Mouse (Mus musculus) liver, embryonic 15.5 days (tissue): Measurements from ENCODE around the gene Ogfod2. TPM values are rescaled to one million over a fixed set of nuclear protein-coding genes. Genes with fewer than 3 reads are reported as not detected.

Source experiments
- ATAC-seq: fragments of 200-750 bp; cut with Nextera tagmentation; 2 replicates; pipeline ENCODE4 v1.8.0; 2017; ENCODE audit warnings: moderate number of reproducible peaks, mild to moderate bottlenecking, moderate library complexity; ENCODE audit not compliant: insufficient read depth
- H3K27ac ChIP-seq: fragments of 300-500 bp; sonication (generic); replicated peaks from 2 replicates; pipeline ENCODE4 v1.5.1; 2015; ENCODE audit warnings: mild to moderate bottlenecking, inconsistent platforms
- H3K27me3 ChIP-seq: fragments of 300-500 bp; sonication (generic); 2 replicates; pipeline ENCODE4 v1.6.1; 2015; ENCODE audit warnings: mild to moderate bottlenecking, inconsistent platforms
- H3K36me3 ChIP-seq: fragments of 300-500 bp; sonication (generic); replicated peaks from 2 replicates; pipeline ENCODE4 v1.6.1; 2015; ENCODE audit warnings: moderate library complexity, mild to moderate bottlenecking, inconsistent platforms
- H3K4me1 ChIP-seq: fragments of 300-500 bp; sonication (generic); replicated peaks from 2 replicates; pipeline ENCODE4 v1.6.1; 2015; ENCODE audit warnings: inconsistent platforms
- H3K4me2 ChIP-seq: fragments of 300-500 bp; sonication (generic); 2 replicates; pipeline ENCODE4 v1.6.1; 2015; ENCODE audit warnings: moderate library complexity, mild to moderate bottlenecking, inconsistent platforms
- H3K4me3 ChIP-seq: fragments of 300-500 bp; sonication (generic); replicated peaks from 2 replicates; pipeline ENCODE4 v1.5.1; 2015; ENCODE audit warnings: mild to moderate bottlenecking, inconsistent platforms
- H3K9ac ChIP-seq: fragments of 300-500 bp; sonication (generic); 2 replicates; pipeline ENCODE4 v1.6.1; 2015; ENCODE audit warnings: moderate library complexity, mild to moderate bottlenecking, inconsistent platforms
- H3K9me3 ChIP-seq: fragments of 300-500 bp; sonication (generic); replicated peaks from 2 replicates; pipeline ENCODE4 v1.6.1; 2016; ENCODE audit warnings: inconsistent platforms
- WGBS: fragments of 180-500 bp; shearing (Covaris S2); methylation state at CpG from one replicate; pipeline ENCODE4 v1.1.7; 2015; ENCODE audit warnings: mixed read lengths; ENCODE audit not compliant: insufficient replicate concordance; 5-methylcytosine and 5-hydroxymethylcytosine counted together
- polyA plus RNA-seq: library from polyadenylated mRNA; unstranded; fragments of >200 nt; fragmentation: Nextera tagmentation; extraction: Ambion mirVana; gene quantifications from 2 replicates; pipeline ENCODE4 v1.2.1, GENCODE M21; 2015

Ogfod2 gene
- polyA plus RNA-seq = 14.2 and 15.2 TPM in 2 replicates

DNA sequence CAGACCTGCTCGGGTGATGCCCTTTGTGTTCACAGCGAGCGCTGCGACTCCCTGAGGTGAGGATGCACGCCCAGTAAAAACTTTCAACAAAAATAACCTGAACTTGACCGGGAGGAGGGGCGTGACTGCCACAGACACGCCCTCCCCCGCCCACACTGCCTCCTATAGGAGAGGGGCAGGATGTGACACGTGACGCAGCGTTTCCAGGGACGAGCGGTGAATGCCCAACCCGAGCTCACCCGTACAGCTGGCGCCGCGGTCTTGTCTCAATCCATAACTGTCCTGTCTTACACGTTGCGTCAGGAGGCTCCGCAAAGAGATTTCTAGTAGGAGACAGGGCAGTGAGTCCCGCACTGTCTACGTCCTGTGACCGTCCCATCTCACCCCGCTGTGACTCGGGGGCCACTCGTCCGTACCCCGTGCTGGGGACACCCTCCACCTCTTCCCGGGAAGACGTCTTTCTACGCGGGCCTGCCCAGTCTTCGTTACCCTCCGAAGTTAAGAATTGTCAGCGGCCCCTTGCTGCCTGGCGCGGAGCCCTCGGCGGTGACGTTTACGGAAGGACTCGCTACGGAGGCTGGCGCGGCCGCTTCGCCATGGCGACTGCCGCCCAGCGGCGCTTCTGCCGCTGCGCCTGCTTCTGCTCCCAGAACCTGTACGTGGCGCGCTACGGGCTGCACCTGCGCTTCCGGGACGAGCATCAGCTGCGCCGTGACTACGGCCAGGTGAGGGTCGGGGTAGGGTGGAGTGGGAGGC lies at the start of gene Ogfod2:
Ogfod2 (plus strand) TSS at position 556 of the 756 bp plus-strand sequence.
- H3K9ac ChIP-seq = peak within 1 kb of the TSS; percentile 77
- peak within 1 kb of the TSS; percentile 83 for H3K4me3 ChIP-seq
- peak; percentile 96 for ATAC-seq
- peaks cover 52% of the 10 kb centered on the region for H3K4me1 ChIP-seq
- no peaks in the 10 kb centered on the region for H3K9me3 ChIP-seq
- H3K27ac ChIP-seq = peak within 1 kb of the TSS; percentile 93
- under 1% methylated on average over 66 of the region's 66 CpGs for WGBS
- peak within 1 kb of the TSS; percentile 95 for H3K4me2 ChIP-seq
- H3K36me3 ChIP-seq = 0 out of 2 replicates have a peak, but pooled peaks cover 6% of the 10 kb centered on the region
- H3K27me3 ChIP-seq = no peaks in the 10 kb centered on the region

DNA sequence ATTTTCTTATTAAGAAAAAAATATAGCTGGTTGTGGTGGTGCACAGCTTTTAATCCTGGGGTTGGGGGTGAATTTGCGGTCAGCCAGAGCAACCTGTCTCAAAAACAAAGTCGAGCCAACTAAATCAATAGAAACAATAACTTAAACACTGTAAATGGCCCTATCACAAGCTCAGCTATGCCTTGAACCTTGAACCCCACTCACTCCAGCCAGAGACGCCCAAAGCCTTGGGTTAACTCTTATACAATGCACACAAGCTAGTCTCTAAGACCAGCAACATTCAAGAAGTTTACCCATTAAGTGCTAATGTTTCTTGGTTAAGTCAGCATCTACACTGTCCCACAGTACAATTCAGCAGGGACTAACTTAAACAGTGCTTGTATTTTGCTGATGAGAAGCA lies 42.4 kb upstream of the Ogfod2 start:
- 52% methylated on average over 3 of the region's 3 CpGs for WGBS
- H3K4me3 ChIP-seq = no peak overlapping the region

DNA sequence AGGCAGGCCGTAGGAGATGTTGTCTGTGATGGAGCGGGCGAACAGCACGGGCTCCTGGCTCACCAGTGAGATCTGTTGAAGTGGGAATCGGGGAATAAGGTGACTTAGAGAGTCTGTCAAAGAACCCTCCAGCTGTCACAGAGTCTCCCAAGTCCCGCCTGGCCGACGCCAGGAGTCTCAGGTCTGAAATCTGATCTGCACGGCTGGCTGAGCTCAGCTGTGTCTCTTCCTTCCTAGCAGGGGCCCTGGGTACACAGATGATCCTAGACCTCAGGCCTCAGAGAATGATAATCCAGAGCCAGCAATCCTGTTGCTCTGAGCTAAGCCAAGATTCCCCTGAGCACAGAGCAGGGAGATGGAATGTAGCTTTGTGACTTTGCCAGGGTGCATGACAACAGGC lies 38.4 kb upstream of the Ogfod2 start:
- H3K9me3 ChIP-seq = no peaks in the 10 kb centered on the region
- H3K27ac ChIP-seq = no peak overlapping the region
- H3K4me3 ChIP-seq = no peak overlapping the region
- H3K9ac ChIP-seq = no peak overlapping the region
- WGBS = 59% methylated on average over 9 of the region's 9 CpGs
- peaks cover 54% of the 10 kb centered on the region for H3K4me1 ChIP-seq
- H3K36me3 ChIP-seq = no peaks in the 10 kb centered on the region
- H3K4me2 ChIP-seq = no peak overlapping the region
- 0 out of 2 replicates have a peak, but pooled peaks cover 5% of the 10 kb centered on the region for H3K27me3 ChIP-seq
- ATAC-seq = no peak

More for the DNA sequence above, 42.4 kb upstream of the Ogfod2 start:
- no peak overlapping the region for H3K9ac ChIP-seq
- no peaks in the 10 kb centered on the region for H3K9me3 ChIP-seq
- H3K4me1 ChIP-seq = peaks cover 19% of the 10 kb centered on the region
- H3K27me3 ChIP-seq = no peaks in the 10 kb centered on the region
- no peak for ATAC-seq
- H3K27ac ChIP-seq = no peak overlapping the region
- no peak overlapping the region for H3K4me2 ChIP-seq
- no peaks in the 10 kb centered on the region for H3K36me3 ChIP-seq

DNA sequence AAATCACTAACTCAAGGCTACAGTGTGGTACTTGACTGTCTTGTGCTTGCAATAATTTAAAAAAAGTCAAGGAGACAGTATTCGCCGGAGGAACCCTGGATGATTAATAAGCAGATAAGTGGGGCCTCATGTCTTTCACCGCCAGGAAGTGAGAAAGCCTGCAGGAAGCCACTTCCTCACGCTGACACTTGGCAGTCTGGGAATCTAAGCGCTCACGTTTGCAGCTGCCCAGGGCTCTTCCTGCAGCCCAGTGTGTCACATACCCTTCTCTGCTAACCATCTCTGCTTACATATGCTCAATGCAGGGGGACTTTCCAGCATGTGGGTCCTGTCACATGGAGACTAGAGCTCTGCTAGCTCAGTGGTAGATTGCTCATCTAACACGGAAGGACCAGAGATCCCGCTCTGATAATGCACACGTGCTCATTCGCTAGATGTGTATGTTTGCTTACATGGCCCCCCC lies 37.2 kb upstream of the Ogfod2 start:
- Histone ChIP-seq H3K9ac (no peak overlapping the region), H3K4me1 (peaks cover 59% of the 10 kb centered on the region), H3K4me2 (no peak overlapping the region), H3K27me3 (0 out of 2 replicates have a peak, but pooled peaks cover 5% of the 10 kb centered on the region), H3K9me3 (no peaks in the 10 kb centered on the region), H3K4me3 (no peak overlapping the region), H3K27ac (no peak overlapping the region), H3K36me3 (no peaks in the 10 kb centered on the region)
- 19% methylated on average over 10 of the region's 10 CpGs for WGBS
- ATAC-seq = no peak

DNA sequence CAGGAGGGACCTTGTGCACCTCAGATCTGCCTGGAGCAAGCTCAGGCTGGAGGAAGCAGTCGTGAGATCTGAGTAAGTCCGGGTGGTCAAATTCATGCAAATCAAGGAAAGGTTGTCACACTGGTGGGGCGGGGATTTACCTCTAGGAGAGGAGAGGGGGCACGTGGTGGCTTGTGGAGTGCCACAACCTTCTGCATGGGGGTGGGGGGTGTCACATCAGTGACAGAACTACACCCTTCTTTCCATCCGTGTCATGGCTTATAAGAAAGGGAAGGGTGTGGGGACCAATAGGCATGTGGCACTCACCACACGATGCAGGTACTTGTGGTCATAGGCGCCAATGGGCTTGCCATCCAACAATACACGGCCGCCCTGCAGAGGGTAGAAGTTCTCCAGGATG lies 36.4 kb upstream of the Ogfod2 start:
- no peaks in the 10 kb centered on the region for H3K9me3 ChIP-seq
- H3K36me3 ChIP-seq = no peaks in the 10 kb centered on the region
- H3K27ac ChIP-seq = peak overlapping the region; percentile 55; the same call in 1 of the 2 replicates
- H3K4me1 ChIP-seq = peaks cover 62% of the 10 kb centered on the region
- ATAC-seq = no peak
- 0 out of 2 replicates have a peak, but pooled peaks cover 5% of the 10 kb centered on the region for H3K27me3 ChIP-seq
- no peak overlapping the region for H3K9ac ChIP-seq
- no peak overlapping the region for H3K4me3 ChIP-seq
- WGBS = 49% methylated on average over 9 of the region's 9 CpGs
- H3K4me2 ChIP-seq = no peak overlapping the region

DNA sequence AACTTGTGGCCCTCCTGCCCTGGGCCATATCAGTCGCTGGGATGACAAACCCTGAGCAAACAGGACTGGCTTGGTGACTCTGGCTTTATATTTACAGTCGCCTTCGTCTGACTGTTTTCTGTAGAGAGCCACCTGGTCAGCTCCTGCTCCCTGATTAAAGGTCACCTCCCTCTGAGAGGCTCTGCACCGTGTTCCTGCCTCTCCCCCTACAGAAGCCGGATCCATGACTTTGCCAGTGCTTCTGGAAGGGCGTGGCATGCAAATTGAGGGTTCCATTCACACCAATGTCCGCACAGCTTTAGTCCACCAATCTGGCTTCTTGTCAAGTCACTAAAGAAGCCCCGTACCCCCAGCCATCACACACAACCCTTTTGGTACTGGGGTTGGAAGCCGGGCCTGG lies 35.5 kb upstream of the Ogfod2 start:
- peak; percentile 54 for ATAC-seq
- H3K9me3 ChIP-seq = no peaks in the 10 kb centered on the region
- no peak overlapping the region for H3K4me3 ChIP-seq
- H3K27me3 ChIP-seq = 0 out of 2 replicates have a peak, but pooled peaks cover 5% of the 10 kb centered on the region
- peak overlapping the region; percentile 55 for H3K27ac ChIP-seq
- no peaks in the 10 kb centered on the region for H3K36me3 ChIP-seq
- no peak overlapping the region for H3K4me2 ChIP-seq
- no peak overlapping the region for H3K9ac ChIP-seq
- H3K4me1 ChIP-seq = peaks cover 66% of the 10 kb centered on the region
- WGBS = 54% methylated on average over 9 of the region's 9 CpGs

DNA sequence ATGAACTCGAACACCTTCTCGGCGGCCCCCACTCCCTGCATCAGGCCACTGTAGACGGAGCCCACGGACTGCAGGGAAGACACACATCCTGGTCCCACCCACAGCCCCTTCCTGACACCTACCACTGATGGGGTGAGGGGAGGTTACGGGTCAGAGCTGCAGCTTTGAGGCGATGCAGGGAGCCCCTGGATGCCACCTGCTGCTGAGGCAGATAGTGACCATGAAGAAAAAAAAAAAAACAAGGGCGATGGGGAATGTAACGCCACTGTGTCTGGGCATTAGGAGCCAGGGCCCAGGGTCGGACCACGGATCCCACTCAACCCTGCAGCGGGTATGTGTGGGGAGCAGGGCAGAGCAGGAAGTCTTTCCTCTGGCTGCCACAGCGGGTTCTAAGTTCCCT lies 34.9 kb upstream of the Ogfod2 start:
- 59% methylated on average over 13 of the region's 13 CpGs for WGBS
- H3K9me3 ChIP-seq = no peaks in the 10 kb centered on the region
- H3K36me3 ChIP-seq = no peaks in the 10 kb centered on the region
- H3K27ac ChIP-seq = no peak overlapping the region
- no peak for ATAC-seq
- H3K27me3 ChIP-seq = 0 out of 2 replicates have a peak, but pooled peaks cover 5% of the 10 kb centered on the region
- peaks cover 67% of the 10 kb centered on the region for H3K4me1 ChIP-seq
- H3K4me3 ChIP-seq = no peak overlapping the region
- no peak overlapping the region for H3K9ac ChIP-seq
- H3K4me2 ChIP-seq = no peak overlapping the region

DNA sequence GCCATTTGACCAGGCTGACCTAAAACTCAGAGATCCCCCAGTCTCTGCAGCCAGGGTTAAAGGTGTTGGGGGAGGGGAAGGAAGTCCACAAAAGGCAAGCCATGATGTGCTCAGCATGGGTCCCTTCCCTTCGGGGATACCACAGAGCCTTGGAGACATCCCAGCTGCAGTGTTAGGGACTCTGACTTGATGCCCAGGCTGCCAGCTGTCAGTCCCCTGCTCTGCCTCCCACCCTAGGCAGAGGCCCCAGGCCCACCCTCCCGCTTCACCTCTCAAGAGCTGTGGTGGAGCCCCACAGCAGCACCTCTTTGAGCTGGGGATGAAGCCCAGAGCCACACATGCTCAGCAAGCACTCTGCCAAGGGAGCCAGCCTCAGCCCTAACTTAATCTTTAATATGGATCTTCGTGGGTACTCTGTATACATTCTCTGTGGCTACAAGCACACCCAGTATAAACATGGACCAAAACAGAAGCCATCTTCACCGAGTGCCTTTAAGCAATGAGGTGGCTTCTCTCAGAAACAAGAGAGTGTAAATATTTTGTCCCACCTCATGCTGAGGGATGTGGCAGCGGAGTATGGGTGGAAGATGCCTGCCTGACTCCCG lies 34.1 kb upstream of the Ogfod2 start:
- Histone ChIP-seq H3K4me2 (no peak overlapping the region), H3K4me3 (no peak overlapping the region), H3K4me1 (peaks cover 73% of the 10 kb centered on the region), H3K9ac (no peak overlapping the region), H3K9me3 (no peaks in the 10 kb centered on the region), H3K27me3 (0 out of 2 replicates have a peak, but pooled peaks cover 5% of the 10 kb centered on the region), H3K36me3 (no peaks in the 10 kb centered on the region), H3K27ac (no peak overlapping the region; the same call in 1 of the 2 replicates)
- no peak for ATAC-seq
- 62% methylated on average over 6 of the region's 6 CpGs for WGBS

DNA sequence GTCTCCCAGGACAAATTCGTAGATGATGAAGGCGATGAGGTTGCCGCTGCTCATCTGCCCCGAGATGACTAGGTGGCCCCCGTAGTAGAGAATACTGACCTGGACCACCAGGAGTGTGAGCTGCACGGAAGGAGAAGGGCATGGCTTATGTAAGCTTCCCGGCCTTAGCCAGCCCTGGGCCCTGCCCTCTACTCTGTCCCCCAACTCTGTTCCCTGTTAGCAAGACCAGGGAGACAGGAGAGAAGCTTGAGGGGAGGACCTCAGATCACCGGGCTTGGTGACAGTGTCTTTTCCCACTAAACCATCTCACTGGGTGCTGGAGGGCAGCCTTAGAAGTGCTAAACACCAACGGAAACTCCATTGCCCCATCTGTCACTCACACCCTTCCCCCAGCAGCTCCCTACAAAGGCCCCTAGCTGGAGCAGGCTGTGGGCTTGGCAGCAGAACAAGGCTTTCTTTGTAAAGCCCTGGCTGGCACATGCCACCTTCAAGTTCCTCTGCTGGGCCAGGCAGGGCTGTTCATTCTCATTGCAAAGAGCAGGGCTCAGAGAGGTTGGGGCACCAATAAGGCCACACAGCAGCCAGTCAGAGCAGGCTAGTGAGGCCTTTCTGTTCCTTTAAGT lies 33.2 kb upstream of the Ogfod2 start:
- H3K4me1 ChIP-seq = peaks cover 67% of the 10 kb centered on the region
- no peak for ATAC-seq

DNA sequence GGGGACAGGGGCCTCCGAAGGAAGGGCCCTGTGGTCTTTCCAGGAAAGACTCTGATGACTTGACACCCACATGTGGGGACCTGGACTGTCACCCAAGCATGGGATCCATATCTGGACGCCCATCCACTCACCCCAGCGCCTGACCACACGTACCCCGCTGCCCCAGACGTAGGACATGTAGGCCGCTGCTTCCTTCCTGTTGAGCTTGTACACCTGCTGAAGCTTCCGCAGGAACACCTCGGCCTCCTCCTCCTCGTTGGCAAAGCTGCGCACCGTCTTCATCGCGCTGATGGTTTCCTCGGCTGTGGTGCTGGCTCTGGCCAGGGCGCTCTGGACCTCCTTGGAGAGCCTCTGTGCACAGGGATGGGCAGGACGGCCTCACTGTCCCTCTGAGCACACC lies 32.2 kb upstream of the Ogfod2 start:
- no peak overlapping the region for H3K27ac ChIP-seq
- no peak overlapping the region for H3K4me3 ChIP-seq
- H3K9me3 ChIP-seq = no peaks in the 10 kb centered on the region
- peaks cover 65% of the 10 kb centered on the region for H3K4me1 ChIP-seq
- WGBS = 48% methylated on average over 17 of the region's 17 CpGs
- H3K27me3 ChIP-seq = 0 out of 2 replicates have a peak, but pooled peaks cover 5% of the 10 kb centered on the region
- H3K36me3 ChIP-seq = no peaks in the 10 kb centered on the region
- H3K4me2 ChIP-seq = no peak overlapping the region
- no peak for ATAC-seq
- H3K9ac ChIP-seq = no peak overlapping the region

More for the DNA sequence above, 33.2 kb upstream of the Ogfod2 start:
- no peak overlapping the region for H3K27ac ChIP-seq
- H3K9ac ChIP-seq = no peak overlapping the region
- no peak overlapping the region for H3K4me2 ChIP-seq
- H3K9me3 ChIP-seq = no peaks in the 10 kb centered on the region
- H3K4me3 ChIP-seq = no peak overlapping the region
- no peaks in the 10 kb centered on the region for H3K36me3 ChIP-seq
- 0 out of 2 replicates have a peak, but pooled peaks cover 5% of the 10 kb centered on the region for H3K27me3 ChIP-seq
- 51% methylated on average over 9 of the region's 9 CpGs for WGBS

DNA sequence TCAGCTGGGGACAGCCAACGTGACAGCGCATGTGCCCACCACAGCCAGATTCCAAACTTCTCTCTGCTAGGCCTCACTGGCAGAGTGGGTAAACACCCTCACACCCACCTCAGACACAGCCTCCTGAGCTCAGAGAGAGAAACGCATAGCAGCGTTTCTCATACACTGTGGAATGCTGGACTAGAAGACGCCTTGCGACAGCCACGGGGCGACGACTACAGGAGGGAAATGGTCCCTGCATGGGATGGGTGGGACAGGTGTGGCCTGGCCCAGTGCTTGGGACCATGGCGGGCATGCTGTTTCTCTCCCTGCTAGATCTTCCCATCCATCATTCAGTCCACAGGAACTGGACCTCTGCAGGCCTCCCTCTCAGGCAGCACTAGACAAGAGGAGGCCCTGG lies 29.6 kb upstream of the Ogfod2 start:
- no peaks in the 10 kb centered on the region for H3K27me3 ChIP-seq
- no peak overlapping the region for H3K9ac ChIP-seq
- ATAC-seq = no peak
- no peaks in the 10 kb centered on the region for H3K36me3 ChIP-seq
- H3K27ac ChIP-seq = no peak overlapping the region
- H3K9me3 ChIP-seq = no peaks in the 10 kb centered on the region
- 78% methylated on average over 10 of the region's 10 CpGs for WGBS
- H3K4me1 ChIP-seq = peaks cover 43% of the 10 kb centered on the region
- H3K4me3 ChIP-seq = no peak overlapping the region
- no peak overlapping the region for H3K4me2 ChIP-seq
